Mouse (Mus musculus) C2C12 (cell line): ENCODE results near the gene Gramd1a. TPM values are rescaled to one million over a fixed set of nuclear protein-coding genes. Genes with fewer than 3 reads are reported as not detected.

Source experiments
- H3K27me3 ChIP-seq: one replicate; pipeline ENCODE4 v1.6.1; 2011; ENCODE audit not compliant: control insufficient read depth, insufficient read depth, insufficient read length
- H3K36me3 ChIP-seq: one replicate; pipeline ENCODE4 v1.6.1; 2011; ENCODE audit not compliant: control insufficient read depth, insufficient read depth
- H3K4me3 ChIP-seq: one replicate; pipeline ENCODE4 v1.5.1; 2011; ENCODE audit warnings: mild to moderate bottlenecking, control low read depth; ENCODE audit not compliant: poor library complexity, insufficient read depth, severe bottlenecking
- H3K79me2 ChIP-seq: one replicate; pipeline ENCODE4 v1.6.1; 2011; ENCODE audit not compliant: control insufficient read depth, insufficient read depth
- H3K79me3 ChIP-seq: one replicate; pipeline ENCODE4 v1.6.1; 2011; ENCODE audit warnings: low read depth, control low read depth
- H3ac ChIP-seq: one replicate; pipeline ENCODE3; 2011; ENCODE audit warnings: low read depth; ENCODE audit not compliant: control insufficient read depth, insufficient read length
- CEBPB ChIP-seq: IDR thresholded peaks from one replicate; pipeline ENCODE4 v1.6.1; 2011; ENCODE audit warnings: low read depth, mild to moderate bottlenecking, control low read depth, moderate library complexity
- CTCF ChIP-seq: IDR thresholded peaks from one replicate; pipeline ENCODE4 v1.5.1; 2011; ENCODE audit not compliant: control insufficient read depth, insufficient read depth, insufficient read length
- FOSL1 ChIP-seq: IDR thresholded peaks from one replicate; pipeline ENCODE4 v1.8.0; 2011; ENCODE audit warnings: mild to moderate bottlenecking, low read length; ENCODE audit not compliant: poor library complexity, insufficient read depth, severe bottlenecking
- MAX ChIP-seq: IDR thresholded peaks from one replicate; pipeline ENCODE4 v1.6.1; 2011; ENCODE audit warnings: mild to moderate bottlenecking, control low read depth
- MYOD1 ChIP-seq: IDR thresholded peaks from one replicate; pipeline ENCODE4 v1.6.1; 2011; ENCODE audit warnings: low read depth; ENCODE audit not compliant: control insufficient read depth, insufficient read length
- MYOG ChIP-seq: IDR thresholded peaks from one replicate; pipeline ENCODE4 v1.6.1; 2011; ENCODE audit not compliant: control insufficient read depth, insufficient read length; ENCODE audit errors: extremely low read depth
- USF1 ChIP-seq: IDR thresholded peaks from one replicate; pipeline ENCODE4 v1.6.1; 2011; ENCODE audit warnings: low read depth, mild to moderate bottlenecking, control low read depth, moderate library complexity
- polyA plus RNA-seq: library from polyadenylated mRNA; unstranded; fragments of >200 nt; fragmentation: generic; extraction: Trizol; gene quantifications from one replicate; pipeline ENCODE4 v1.2.1, GENCODE M21; 2012; ENCODE audit warnings: missing spikeins

Gene Gramd1a
- polyA plus RNA-seq, 1 experiment = 17.9 TPM

DNA sequence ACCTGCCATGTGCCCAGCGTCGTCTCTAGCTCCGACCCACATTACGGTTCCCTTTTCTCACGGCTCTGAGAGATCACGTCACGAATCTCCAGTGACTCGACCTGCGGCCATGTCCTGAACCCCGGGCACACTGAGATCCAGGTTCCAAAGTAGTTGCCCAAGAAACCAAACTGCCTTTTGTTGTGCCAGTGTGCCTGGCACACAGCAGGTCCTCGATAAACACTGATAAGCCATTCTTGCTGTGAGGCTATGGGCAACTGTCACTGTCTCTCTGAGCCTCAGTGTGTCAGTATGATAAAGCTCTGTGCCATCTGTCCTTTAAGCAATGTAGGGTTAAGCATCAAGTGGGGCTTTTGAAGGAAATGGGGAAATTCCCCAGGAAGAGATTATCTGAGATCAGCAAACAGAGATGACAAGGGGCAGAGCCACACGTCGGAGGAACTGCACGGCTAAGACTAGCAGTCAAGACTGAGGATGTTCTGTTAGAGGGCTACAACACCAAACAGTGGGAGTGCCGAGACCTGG, 44.8 kb downstream of the Gramd1a start:
- no peaks in the 10 kb centered on the region for H3K79me3 ChIP-seq
- no peak overlapping the region for H3ac ChIP-seq
- no peak overlapping the region for H3K4me3 ChIP-seq
- H3K27me3 ChIP-seq = peaks cover 8% of the 10 kb centered on the region
- no peaks in the 10 kb centered on the region for H3K79me2 ChIP-seq
- TF ChIP-seq MYOD1 = no peak
- TF ChIP-seq MYOG = no peak
- TF ChIP-seq CTCF = no peak
- no peak for TF ChIP-seq MAX
- no peak for TF ChIP-seq USF1
- TF ChIP-seq FOSL1 = no peak
- no peaks in the 10 kb centered on the region for H3K36me3 ChIP-seq

DNA sequence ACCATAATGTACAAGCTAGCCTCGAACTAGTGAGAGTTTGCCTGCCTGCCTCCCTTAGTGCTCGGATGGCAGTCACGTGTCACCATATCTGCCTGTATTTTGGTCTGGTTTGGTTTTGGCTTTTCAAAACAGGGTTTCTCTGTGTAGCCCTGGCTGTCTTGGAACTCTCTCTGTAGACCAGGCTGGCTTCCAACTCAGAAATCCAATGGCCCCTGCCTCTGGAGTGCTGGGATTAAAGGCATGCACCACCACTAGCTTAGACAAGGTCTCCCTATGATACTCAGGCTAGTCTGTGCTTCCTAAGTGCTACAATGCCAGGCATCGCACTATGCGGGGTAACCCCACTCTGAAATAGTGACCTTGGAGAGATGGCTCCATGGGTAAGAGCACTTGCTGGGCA, 45.9 kb downstream of the Gramd1a start:
- Histone ChIP-seq H3K27me3 (peaks cover 12% of the 10 kb centered on the region), H3K4me3 (no peak overlapping the region), H3ac (no peak overlapping the region), H3K79me2 (no peaks in the 10 kb centered on the region), H3K79me3 (no peaks in the 10 kb centered on the region), H3K36me3 (no peaks in the 10 kb centered on the region)
- TF ChIP-seq CEBPB (no peak), USF1 (peak; percentile 13)

DNA sequence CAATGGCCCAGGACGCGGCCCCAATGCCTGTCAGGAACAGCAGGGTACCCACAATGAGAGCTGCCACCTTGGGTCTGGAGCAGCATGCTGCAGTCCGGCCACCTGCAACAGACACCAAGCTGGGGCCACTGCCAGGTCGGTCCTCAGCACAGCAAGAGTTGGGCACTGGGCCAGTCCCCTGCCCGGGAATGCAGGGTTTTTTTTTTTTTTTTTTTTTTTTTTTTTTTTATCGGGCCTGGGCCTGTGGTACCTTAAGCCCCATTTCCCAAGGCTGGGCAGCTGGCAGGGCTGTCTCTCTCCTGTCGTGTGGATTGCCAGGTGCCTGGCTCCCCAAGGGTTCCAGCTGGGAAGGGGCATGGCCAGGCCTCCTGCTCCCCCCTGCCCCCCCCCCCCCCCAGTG, 46.6 kb downstream of the Gramd1a start:
- H3K79me3 ChIP-seq = no peaks in the 10 kb centered on the region
- TF ChIP-seq MYOD1 (no peak), FOSL1 (no peak), CEBPB (no peak), MAX (no peak), USF1 (no peak), MYOG (no peak), CTCF (no peak)
- no peaks in the 10 kb centered on the region for H3K36me3 ChIP-seq
- no peaks in the 10 kb centered on the region for H3K79me2 ChIP-seq
- no peak overlapping the region for H3K4me3 ChIP-seq
- H3ac ChIP-seq = no peak overlapping the region
- H3K27me3 ChIP-seq = peaks cover 19% of the 10 kb centered on the region

DNA sequence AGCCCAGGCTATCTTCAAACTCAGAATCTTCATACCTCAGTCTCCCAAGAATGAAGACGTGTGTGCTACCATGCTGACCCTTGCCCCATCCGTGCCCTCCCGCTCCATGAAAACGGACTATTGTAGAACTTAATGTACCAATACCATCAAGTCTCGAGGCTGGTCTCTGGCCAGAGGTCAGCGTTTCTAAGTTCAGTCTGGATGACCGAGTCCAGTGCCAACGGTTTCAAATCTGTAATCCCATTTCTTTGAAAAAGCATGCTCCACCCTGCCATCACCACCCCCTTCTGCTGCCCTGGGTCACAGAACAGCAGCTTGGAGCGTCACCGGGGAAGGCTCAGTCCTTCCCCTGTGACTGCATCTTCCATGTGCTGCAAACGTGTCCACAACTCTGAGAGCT, 47.9 kb downstream of the Gramd1a start:
- TF ChIP-seq USF1 (no peak), FOSL1 (no peak), MAX (no peak), CEBPB (no peak), MYOG (no peak), MYOD1 (no peak), CTCF (no peak)

DNA sequence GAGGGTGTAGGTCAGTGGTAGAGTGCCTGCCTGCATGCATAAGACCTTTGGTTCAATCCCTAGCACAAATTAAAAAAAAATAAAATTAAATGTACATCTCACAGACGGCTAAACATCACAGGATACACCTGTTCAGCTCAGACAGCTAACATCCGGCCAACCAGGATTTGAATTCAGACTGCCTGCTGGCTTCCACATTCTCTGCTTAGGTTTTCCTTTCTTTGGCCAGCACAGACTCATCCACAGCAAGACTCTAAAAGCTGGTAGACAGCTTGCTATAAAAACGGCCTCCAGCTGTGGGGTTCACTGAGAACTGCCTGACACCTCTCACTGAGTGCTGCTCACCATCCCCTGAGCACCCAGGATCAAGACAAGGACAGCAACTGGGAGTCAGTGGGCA, 49.5 kb downstream of the Gramd1a start:
- no peaks in the 10 kb centered on the region for H3K79me3 ChIP-seq
- no peak overlapping the region for H3K4me3 ChIP-seq
- no peak overlapping the region for H3ac ChIP-seq
- no peaks in the 10 kb centered on the region for H3K36me3 ChIP-seq
- H3K27me3 ChIP-seq = peaks cover 39% of the 10 kb centered on the region
- TF ChIP-seq MYOD1 (no peak), FOSL1 (no peak)
- no peaks in the 10 kb centered on the region for H3K79me2 ChIP-seq

More for the DNA sequence above, 47.9 kb downstream of the Gramd1a start:
- H3K79me3 ChIP-seq = no peaks in the 10 kb centered on the region
- no peak overlapping the region for H3K4me3 ChIP-seq
- H3K27me3 ChIP-seq = peaks cover 29% of the 10 kb centered on the region
- no peak overlapping the region for H3ac ChIP-seq
- H3K36me3 ChIP-seq = no peaks in the 10 kb centered on the region
- no peaks in the 10 kb centered on the region for H3K79me2 ChIP-seq

DNA sequence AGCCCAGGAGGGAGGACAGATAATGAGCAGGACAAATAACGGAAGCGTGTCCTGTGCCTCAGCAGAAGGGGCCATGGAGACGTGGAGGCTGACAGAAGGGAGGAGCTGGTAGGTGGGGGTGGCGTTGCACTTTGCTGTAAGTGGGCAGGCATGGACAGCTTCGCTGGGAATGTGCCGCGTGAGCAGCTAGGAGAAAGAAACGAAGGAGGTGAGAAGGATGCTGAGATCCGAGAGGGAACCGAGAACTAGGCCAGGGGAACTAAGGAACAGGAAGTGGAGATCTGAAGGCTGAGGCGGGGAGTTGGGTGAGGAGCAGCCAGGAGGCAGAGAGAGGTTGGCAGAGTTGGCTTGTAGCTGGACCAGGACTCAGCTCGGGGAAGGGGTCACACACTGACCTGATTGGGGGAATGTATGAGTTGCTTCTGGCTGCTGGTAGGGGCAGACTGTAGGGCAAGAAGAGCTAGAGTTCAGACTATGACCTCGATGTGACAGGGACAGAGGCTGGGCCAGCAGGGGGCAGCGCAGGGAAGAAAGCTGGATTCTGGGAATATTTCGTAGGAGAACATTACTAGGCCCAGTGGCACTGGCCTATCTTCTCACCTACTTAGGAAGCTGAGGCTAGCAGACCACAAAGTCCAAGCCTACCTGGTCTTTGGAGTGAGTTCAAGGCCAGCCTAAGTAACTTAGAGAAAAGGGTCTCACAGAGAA, 50.5 kb downstream of the Gramd1a start:
- H3K36me3 ChIP-seq = no peaks in the 10 kb centered on the region
- no peak overlapping the region for H3ac ChIP-seq
- TF ChIP-seq USF1 (no peak), CEBPB (no peak), MAX (no peak), MYOD1 (no peak), CTCF (no peak), MYOG (no peak), FOSL1 (no peak)
- no peak overlapping the region for H3K4me3 ChIP-seq
- no peaks in the 10 kb centered on the region for H3K79me2 ChIP-seq
- no peaks in the 10 kb centered on the region for H3K79me3 ChIP-seq
- peaks cover 39% of the 10 kb centered on the region for H3K27me3 ChIP-seq
